Mouse (Mus musculus): ENCODE data around the gene Cntnap2.

Gene Cntnap2

GRCm38 (mm10) chr6:45059091-45059490 is at the start of gene Cntnap2:
Gene Cntnap2, plus strand, starts transcription at chr6:45059357.
- no peak for DNase-seq

- DNase-seq, result no peak
These were observed 33.0 kb upstream of the Cntnap2 start for GRCm38 (mm10) chr6:45026011-45026682.

- DNase-seq, result no peak
These were observed 19.7 kb upstream of the Cntnap2 start for GRCm38 (mm10) chr6:45039454-45039853.

GRCm38 (mm10) chr6:45059556-45060471 is 657 bp downstream of the Cntnap2 start:
- no peak for DNase-seq

- DNase-seq, result no peak
These were observed 3.2 kb downstream of the Cntnap2 start for GRCm38 (mm10) chr6:45062214-45062997.

GRCm38 (mm10) chr6:45088304-45088703 is 29.1 kb downstream of the Cntnap2 start:
- no peak for DNase-seq

- no peak for DNase-seq
These were observed 54.5 kb downstream of the Cntnap2 start for GRCm38 (mm10) chr6:45113613-45114012.

GRCm38 (mm10) chr6:45144882-45145281 is 85.7 kb downstream of the Cntnap2 start:
- DNase-seq, result no peak

- no peak for DNase-seq
These were observed 145.9 kb downstream of the Cntnap2 start for GRCm38 (mm10) chr6:45205039-45205438.

GRCm38 (mm10) chr6:45214330-45214729 is 155.2 kb downstream of the Cntnap2 start:
- no peak for DNase-seq

- DNase-seq, result no peak
These were observed 169.8 kb downstream of the Cntnap2 start for GRCm38 (mm10) chr6:45229002-45229401.

GRCm38 (mm10) chr6:45232571-45232970 is 173.4 kb downstream of the Cntnap2 start:
- no peak for DNase-seq

- no peak for DNase-seq
These were observed 177.4 kb downstream of the Cntnap2 start for GRCm38 (mm10) chr6:45236531-45236930.

GRCm38 (mm10) chr6:45238117-45238516 is 179.0 kb downstream of the Cntnap2 start:
- no peak for DNase-seq

- no peak for DNase-seq
These were observed 182.1 kb downstream of the Cntnap2 start for GRCm38 (mm10) chr6:45241218-45241617.

GRCm38 (mm10) chr6:45244680-45245079 is 185.5 kb downstream of the Cntnap2 start:
- no peak for DNase-seq

GRCm38 (mm10) chr6:45258047-45258446 is 198.9 kb downstream of the Cntnap2 start:
- DNase-seq, result no peak

GRCm38 (mm10) chr6:45271537-45271936 is 212.4 kb downstream of the Cntnap2 start:
- DNase-seq, result no peak

GRCm38 (mm10) chr6:45273259-45273775 is 214.2 kb downstream of the Cntnap2 start:
- no peak for DNase-seq

GRCm38 (mm10) chr6:45290154-45290553 is 231.0 kb downstream of the Cntnap2 start:
- no peak for DNase-seq

GRCm38 (mm10) chr6:45317455-45317854 is 258.3 kb downstream of the Cntnap2 start:
- no peak for DNase-seq

- peak; percentile 37 for DNase-seq
These were observed 264.3 kb downstream of the Cntnap2 start for GRCm38 (mm10) chr6:45323505-45323904.

- DNase-seq, result no peak
These were observed 268.9 kb downstream of the Cntnap2 start for GRCm38 (mm10) chr6:45327952-45328485.
